Mouse (Mus musculus) megakaryocyte, embryonic 14.5 days (primary cell): Measurements from ENCODE around the gene Nxpe5.

ENCODE experiments used
- FLI1 ChIP-seq: IDR thresholded peaks from 2 replicates; pipeline ENCODE4 v1.6.1; 2012; ENCODE audit warnings: low read length, inconsistent platforms, mixed read lengths
- GATA1 ChIP-seq: IDR thresholded peaks from 3 replicates; pipeline ENCODE4 v1.6.1; 2012; ENCODE audit warnings: mixed read lengths, low read length, inconsistent platforms, borderline replicate concordance

DNA sequence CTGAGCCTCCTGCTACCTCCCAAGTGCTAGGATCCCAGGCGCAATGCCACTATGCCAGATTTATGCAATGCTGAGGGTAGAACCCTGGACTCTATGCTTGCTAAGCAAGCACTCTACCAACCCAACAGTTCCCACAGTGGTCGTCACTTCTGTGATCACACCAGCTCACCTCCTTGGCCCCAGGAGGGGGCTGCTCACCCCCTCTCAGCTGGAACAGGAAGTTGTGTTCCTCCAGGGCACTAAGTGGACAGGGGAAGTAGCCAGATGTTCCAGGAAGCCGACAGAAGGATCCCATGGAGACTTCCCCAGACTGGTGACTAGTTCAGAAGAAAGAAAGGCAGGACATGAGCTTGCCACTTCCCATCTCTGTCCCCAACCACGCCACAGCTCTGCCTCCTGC is 36.3 kb downstream of the Nxpe5 start:
- TF ChIP-seq GATA1 (no peak), FLI1 (no peak)
